Mouse (Mus musculus): ENCODE results near the gene Paics. TPM values are rescaled to one million over a fixed set of nuclear protein-coding genes. Genes with fewer than 3 reads are reported as not detected.
A peak's percentile ranks its signal among the peaks of the same experiment; 100 is the strongest.

The Paics gene
- polyA plus RNA-seq, 1 experiment from 2014 or later: 291 TPM

GRCm38 (mm10) chr5:76984015-76984414, 32.9 kb downstream of the Paics start:
- Histone ChIP-seq H3K4me3 (ENCODE audit: low read depth, low read length) (no peak overlapping the region), H3K9me3 (ENCODE audit: low read depth, low read length) (no peaks in the 10 kb centered on the region), H3K27me3 (ENCODE audit: insufficient read depth, low read length) (no peaks in the 10 kb centered on the region), H3K36me3 (ENCODE audit: insufficient read depth) (peaks cover 79% of the 10 kb centered on the region), H3K4me1 (ENCODE audit: insufficient read depth) (no peaks in the 10 kb centered on the region), H3K9ac (no peak overlapping the region), H3K4me2 (no peak overlapping the region), H3K27ac (ENCODE audit: low read depth) (no peak overlapping the region)
- DNase-seq (no peak), ATAC-seq (ENCODE audit: insufficient read depth) (no peak)
- no peak for TF ChIP-seq CTCF (IDR thresholded peaks at IDR 0.05; ENCODE audit: low read depth)
- WGBS: 91% methylated on average over 11 of the region's 11 CpGs

GRCm38 (mm10) chr5:76990789-76991188, 39.7 kb downstream of the Paics start:
- H3K4me3 ChIP-seq (ENCODE audit: low read depth, low read length): no peak overlapping the region
- peaks cover 86% of the 10 kb centered on the region for H3K36me3 ChIP-seq (ENCODE audit: insufficient read depth)
- TF ChIP-seq CTCF (IDR thresholded peaks at IDR 0.05; ENCODE audit: low read depth): no peak
- H3K9me3 ChIP-seq (ENCODE audit: low read depth, low read length): no peaks in the 10 kb centered on the region
- no peak overlapping the region for H3K9ac ChIP-seq
- no peaks in the 10 kb centered on the region for H3K4me1 ChIP-seq (ENCODE audit: insufficient read depth)
- DNase-seq (no peak), ATAC-seq (ENCODE audit: insufficient read depth) (no peak)
- H3K27ac ChIP-seq (ENCODE audit: low read depth): no peak overlapping the region
- WGBS: 95% methylated on average over 3 of the region's 3 CpGs
- H3K4me2 ChIP-seq: no peak overlapping the region
- H3K27me3 ChIP-seq (ENCODE audit: insufficient read depth, low read length): no peaks in the 10 kb centered on the region

- no peak for ATAC-seq (ENCODE audit: insufficient read depth)
- Histone ChIP-seq H3K4me2 (no peak overlapping the region), H3K9ac (no peak overlapping the region), H3K36me3 (ENCODE audit: insufficient read depth) (peaks cover 90% of the 10 kb centered on the region), H3K27ac (ENCODE audit: low read depth) (no peak overlapping the region), H3K27me3 (ENCODE audit: insufficient read depth, low read length) (no peaks in the 10 kb centered on the region), H3K4me1 (ENCODE audit: insufficient read depth) (no peaks in the 10 kb centered on the region), H3K4me3 (ENCODE audit: low read depth, low read length) (no peak overlapping the region), H3K9me3 (ENCODE audit: low read depth, low read length) (no peaks in the 10 kb centered on the region)
- DNase-seq: no peak
- no peak for TF ChIP-seq CTCF (IDR thresholded peaks at IDR 0.05; ENCODE audit: low read depth)
- WGBS: 94% methylated on average over 5 of the region's 5 CpGs
These were observed 42.2 kb downstream of the Paics start for GRCm38 (mm10) chr5:76993174-76993814.

- H3K27ac ChIP-seq (ENCODE audit: low read depth): no peak overlapping the region
- peak; percentile 58 for TF ChIP-seq CTCF (IDR thresholded peaks at IDR 0.05; ENCODE audit: low read depth)
- WGBS: 48% methylated on average over 5 of the region's 5 CpGs
- H3K27me3 ChIP-seq (ENCODE audit: insufficient read depth, low read length): no peaks in the 10 kb centered on the region
- no peak overlapping the region for H3K9ac ChIP-seq
- H3K4me2 ChIP-seq: no peak overlapping the region
- no peaks in the 10 kb centered on the region for H3K9me3 ChIP-seq (ENCODE audit: low read depth, low read length)
- DNase-seq (peak; percentile 83), ATAC-seq (ENCODE audit: insufficient read depth) (no peak)
- no peaks in the 10 kb centered on the region for H3K4me1 ChIP-seq (ENCODE audit: insufficient read depth)
- no peak overlapping the region for H3K4me3 ChIP-seq (ENCODE audit: low read depth, low read length)
- peaks cover 69% of the 10 kb centered on the region for H3K36me3 ChIP-seq (ENCODE audit: insufficient read depth)
These were observed 47.3 kb downstream of the Paics start for GRCm38 (mm10) chr5:76998416-76998815.

DNA sequence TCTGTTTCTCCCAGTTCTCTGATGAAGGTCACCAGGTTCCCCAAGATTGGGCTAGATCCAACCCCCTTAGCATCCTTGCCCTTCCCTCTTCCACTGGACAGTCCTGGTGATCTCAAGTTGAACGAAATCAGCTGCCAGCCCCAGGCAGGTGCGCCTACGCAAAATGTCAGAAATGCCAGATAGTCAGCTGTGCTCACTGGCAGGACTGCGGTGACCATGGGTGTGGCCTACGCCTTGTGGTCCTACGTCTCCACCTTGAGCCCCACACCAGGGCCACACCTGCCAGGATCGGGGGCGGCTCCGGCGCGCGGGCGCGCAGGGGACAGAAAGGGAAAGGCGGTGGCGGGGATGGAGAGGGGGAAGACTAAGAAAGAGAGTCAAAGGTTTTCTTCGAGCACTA, 50.1 kb downstream of the Paics start:
- H3K4me1 ChIP-seq (ENCODE audit: insufficient read depth): no peaks in the 10 kb centered on the region
- TF ChIP-seq CTCF (IDR thresholded peaks at IDR 0.05; ENCODE audit: low read depth): no peak
- no peaks in the 10 kb centered on the region for H3K9me3 ChIP-seq (ENCODE audit: low read depth, low read length)
- WGBS: 87% methylated on average over 17 of the region's 17 CpGs
- H3K27ac ChIP-seq (ENCODE audit: low read depth): no peak overlapping the region
- H3K36me3 ChIP-seq (ENCODE audit: insufficient read depth): peaks cover 43% of the 10 kb centered on the region
- H3K4me3 ChIP-seq (ENCODE audit: low read depth, low read length): no peak overlapping the region
- H3K27me3 ChIP-seq (ENCODE audit: insufficient read depth, low read length): no peaks in the 10 kb centered on the region
- no peak overlapping the region for H3K4me2 ChIP-seq
- no peak overlapping the region for H3K9ac ChIP-seq
- no peak for DNase-seq
- ATAC-seq (ENCODE audit: insufficient read depth): no peak

- H3K4me3 ChIP-seq (ENCODE audit: low read depth, low read length): no peak within 1 kb of the TSS
- H3K27me3 ChIP-seq (ENCODE audit: insufficient read depth, low read length): no peaks in the 10 kb centered on the region
- no peaks in the 10 kb centered on the region for H3K9me3 ChIP-seq (ENCODE audit: low read depth, low read length)
- H3K4me2 ChIP-seq: no peak within 1 kb of the TSS
- H3K27ac ChIP-seq (ENCODE audit: low read depth): no peak within 1 kb of the TSS
- DNase-seq: no peak
- no peaks in the 10 kb centered on the region for H3K4me1 ChIP-seq (ENCODE audit: insufficient read depth)
- 87% methylated on average over 6 of the region's 6 CpGs for WGBS
- peaks cover 15% of the 10 kb centered on the region for H3K36me3 ChIP-seq (ENCODE audit: insufficient read depth)
- no peak for ATAC-seq (ENCODE audit: insufficient read depth)
- no peak for TF ChIP-seq CTCF (IDR thresholded peaks at IDR 0.05; ENCODE audit: low read depth)
- H3K9ac ChIP-seq: no peak within 1 kb of the TSS
These were observed 53.1 kb downstream of the Paics start, which contains the start of gene Arl9 for GRCm38 (mm10) chr5:77004051-77004821. Gene Arl9 (plus strand): TSS chr5:77004055.

GRCm38 (mm10) chr5:77010352-77010751, 59.2 kb downstream of the Paics start:
- Histone ChIP-seq H3K4me1 (ENCODE audit: insufficient read depth) (no peaks in the 10 kb centered on the region), H3K36me3 (ENCODE audit: insufficient read depth) (no peaks in the 10 kb centered on the region), H3K4me3 (ENCODE audit: low read depth, low read length) (no peak overlapping the region), H3K9ac (no peak overlapping the region), H3K27me3 (ENCODE audit: insufficient read depth, low read length) (no peaks in the 10 kb centered on the region), H3K4me2 (no peak overlapping the region), H3K27ac (ENCODE audit: low read depth) (no peak overlapping the region), H3K9me3 (ENCODE audit: low read depth, low read length) (no peaks in the 10 kb centered on the region)
- no peak for ATAC-seq (ENCODE audit: insufficient read depth)
- 85% methylated on average over 9 of the region's 9 CpGs for WGBS
- TF ChIP-seq CTCF (IDR thresholded peaks at IDR 0.05; ENCODE audit: low read depth): no peak
- no peak for DNase-seq

All from lung, embryonic 14.5 days (tissue).